In genomic region chr12:85479190-85479589, GRCm38 (mm10) we compare ENCODE assay signal across 24 mouse cellular contexts. TPM values are rescaled to one million over a fixed set of nuclear protein-coding genes. Genes with fewer than 3 reads are reported as not detected.
DNase-seq lines count a peak whose midpoint lies in the region; ATAC-seq and TF ChIP-seq lines count a peak whose summit lies in the region.
"Had no signal": no experiment of that assay in that cellular context is flagged by ENCODE, and none has a peak within 500 bp of the region (broad histone marks: within the 10 kb centered on the region; RNA-seq: fewer than 3 reads in every experiment).

No protein-coding gene starts in this region.

- no peak overlapping the region for H3K4me3 ChIP-seq in intestine, postnatal 0 days (ENCODE audit: low read depth, low read length)
- H3K4me3 ChIP-seq in intestine, embryonic 15.5 days (replicated peaks): no peak overlapping the region
- H3K4me3 ChIP-seq: embryonic facial prominence, embryonic 12.5 days; embryonic facial prominence, embryonic 15.5 days; gastrocnemius, adult 2 months; heart, embryonic 13.5 days; hindbrain, embryonic 15.5 days had no signal

- H3K9ac ChIP-seq in intestine, postnatal 0 days (ENCODE audit: low read depth, low read length): no peak overlapping the region
- H3K9ac ChIP-seq in intestine, embryonic 15.5 days: no peak overlapping the region
- H3K9ac ChIP-seq: embryonic facial prominence, embryonic 12.5 days; embryonic facial prominence, embryonic 15.5 days; forebrain, postnatal 0 days; heart, embryonic 13.5 days; hindbrain, embryonic 15.5 days had no signal

- H3K4me2 ChIP-seq in intestine, postnatal 0 days (replicated peaks; ENCODE audit: low read depth): no peak overlapping the region
- no peak overlapping the region for H3K4me2 ChIP-seq in intestine, embryonic 15.5 days (replicated peaks)
- H3K4me2 ChIP-seq: embryonic facial prominence, embryonic 12.5 days; embryonic facial prominence, embryonic 15.5 days; heart, embryonic 13.5 days; hindbrain, embryonic 15.5 days had no signal

- 46% methylated on average over 3 of the region's 3 CpGs for WGBS in intestine, postnatal 0 days
- WGBS in intestine, embryonic 15.5 days: 35% methylated on average over 3 of the region's 3 CpGs

- no peak for TF ChIP-seq CTCF in intestine, postnatal 0 days (IDR thresholded peaks at IDR 0.05; ENCODE audit: low read depth)

- no peak for ATAC-seq in intestine, postnatal 0 days
- no peak for ATAC-seq in intestine, embryonic 15.5 days
- ATAC-seq: forebrain, embryonic 14.5 days; forebrain, postnatal 0 days; Patski had no signal

- no peaks in the 10 kb centered on the region for H3K27me3 ChIP-seq in intestine, postnatal 0 days (replicated peaks; ENCODE audit: control insufficient read depth, insufficient read depth, low read length)
- H3K27me3 ChIP-seq in intestine, embryonic 15.5 days (replicated peaks): peaks cover 9% of the 10 kb centered on the region
- no peaks in the 10 kb centered on the region for H3K27me3 ChIP-seq in splenic B cell, adult 2 months (ENCODE audit: control insufficient read depth, insufficient read depth, low read length, poor library complexity, severe bottlenecking)
- H3K27me3 ChIP-seq: Patski had no signal

- peak; percentile 52 for DNase-seq in testis, postnatal 10 days (ENCODE audit: low spot score)
- DNase-seq in testis, postnatal 14 days (ENCODE audit: low spot score): no peak
- peak; percentile 56 for DNase-seq in splenic B cell, adult 2 months (ENCODE audit: low read depth, low spot score)
- DNase-seq in spleen, postnatal 14 days (ENCODE audit: low spot score in 2 of 2): no peak
- no peak for DNase-seq in cerebellum, adult 11 months
- DNase-seq: adrenal gland, postnatal 10 days; adrenal gland, postnatal 36 days; cerebellum, adult 2 months; cerebellum, adult 9-11 months; cerebellum, postnatal 25 days; forebrain, postnatal 0 days; gastrocnemius, adult 2 months; gastrocnemius, postnatal 14 days; heart, adult 11 months; heart, postnatal 14 days; heart, postnatal 4 days had no signal

- H3K36me3 ChIP-seq in intestine, postnatal 0 days (ENCODE audit: control insufficient read depth, insufficient read depth): peaks cover 8% of the 10 kb centered on the region; the same call in 1 of the 2 replicates
- no peaks in the 10 kb centered on the region for H3K36me3 ChIP-seq in intestine, embryonic 15.5 days
- H3K36me3 ChIP-seq in splenic B cell, adult 2 months (ENCODE audit: control insufficient read depth, insufficient read depth, low read length, poor library complexity, severe bottlenecking): peaks cover 5% of the 10 kb centered on the region; the same call in 1 of the 2 replicates
- H3K36me3 ChIP-seq: embryonic facial prominence, embryonic 12.5 days; embryonic facial prominence, embryonic 15.5 days; hindbrain, embryonic 15.5 days had no signal

- H3K4me1 ChIP-seq in intestine, postnatal 0 days (replicated peaks; ENCODE audit: control insufficient read depth, insufficient read depth, low read length): peaks cover 11% of the 10 kb centered on the region; the same call in 1 of the 2 replicates
- peaks cover 12% of the 10 kb centered on the region for H3K4me1 ChIP-seq in intestine, embryonic 15.5 days (replicated peaks)

- H3K27ac ChIP-seq in intestine, postnatal 0 days (ENCODE audit: low read depth, low read length): peak overlapping the region; percentile 30
- H3K27ac ChIP-seq in intestine, embryonic 15.5 days: no peak overlapping the region
- H3K27ac ChIP-seq: embryonic facial prominence, embryonic 12.5 days; embryonic facial prominence, embryonic 15.5 days; gastrocnemius, adult 2 months; heart, embryonic 13.5 days; hindbrain, embryonic 15.5 days had no signal

- H3K9me3 ChIP-seq in intestine, postnatal 0 days (ENCODE audit: control insufficient read depth): no peaks in the 10 kb centered on the region
- no peaks in the 10 kb centered on the region for H3K9me3 ChIP-seq in intestine, embryonic 15.5 days
- H3K9me3 ChIP-seq: embryonic facial prominence, embryonic 12.5 days; embryonic facial prominence, embryonic 15.5 days; heart, embryonic 13.5 days; hindbrain, embryonic 15.5 days had no signal

RNA-seq across cellular contexts. Expression of gene Fos, which starts 5.5 kb away (rescaled TPM):
- 22.4 and 27.1 TPM in 2 replicates for polyA plus RNA-seq in intestine, postnatal 0 days (2015; fragmentation: Nextera tagmentation; extraction: Ambion mirVana)
- polyA plus RNA-seq in intestine, embryonic 15.5 days (2015; fragmentation: Nextera tagmentation; extraction: Ambion mirVana): 4.9 and 5.3 TPM in 2 replicates

Comparison
In these comparisons a context has a peak if more than half of its experiments do, and no peak if none do; other contexts are left out.
1. DNase-seq: peak in testis, postnatal 10 days (single experiment) and splenic B cell, adult 2 months (single experiment); none in testis, postnatal 14 days (single experiment), spleen, postnatal 14 days (0 of 2) and cerebellum, adult 11 months (single experiment).